In the genomic region with DNA sequence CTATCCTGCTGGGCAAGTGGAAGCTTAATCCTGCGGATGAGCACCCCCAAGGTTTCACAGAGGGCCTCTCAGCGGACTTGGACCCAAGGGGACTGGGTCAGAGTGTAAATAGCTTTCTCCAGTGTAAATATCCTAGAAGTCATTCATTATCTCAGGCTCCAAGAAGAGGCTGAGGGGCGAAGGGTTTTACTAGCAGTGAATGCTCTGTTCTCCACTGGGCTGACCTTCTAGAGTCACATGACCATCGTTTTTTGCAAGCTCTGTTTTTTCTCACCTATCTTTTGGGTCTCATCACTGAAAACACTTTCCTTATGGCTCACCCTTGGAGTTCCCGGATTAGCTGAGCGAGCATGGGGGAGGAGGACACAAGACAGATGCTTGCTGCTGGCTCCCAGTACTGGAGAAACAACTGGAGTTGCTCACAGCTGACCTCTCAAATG, we compare ENCODE assay signal across 14 mouse cellular contexts. TPM values are rescaled to one million over a fixed set of nuclear protein-coding genes. Genes with fewer than 3 reads are reported as not detected.
DNase-seq lines count a peak whose midpoint lies in the region; ATAC-seq and TF ChIP-seq lines count a peak whose summit lies in the region.
"Had no signal": no experiment of that assay in that cellular context is flagged by ENCODE, and none has a peak within 500 bp of the region (broad histone marks: within the 10 kb centered on the region; RNA-seq: fewer than 3 reads in every experiment).

No protein-coding gene starts in this region.

- no peaks in the 10 kb centered on the region for H3K36me3 ChIP-seq in liver, embryonic 13.5 days
- no peaks in the 10 kb centered on the region for H3K36me3 ChIP-seq in liver, postnatal 0 days (replicated peaks; ENCODE audit: insufficient read depth, low read length)
- no peaks in the 10 kb centered on the region for H3K36me3 ChIP-seq in stomach, postnatal 0 days (ENCODE audit: control insufficient read depth, insufficient read depth, low read length)
- no peaks in the 10 kb centered on the region for H3K36me3 ChIP-seq in hindbrain, embryonic 13.5 days
- H3K36me3 ChIP-seq: heart, embryonic 10.5 days; limb, embryonic 13.5 days had no signal

- no peak for ATAC-seq in liver, embryonic 13.5 days (ENCODE audit: low read depth)
- no peak; the same call in 1 of the 2 replicates for ATAC-seq in liver, postnatal 0 days
- ATAC-seq in stomach, postnatal 0 days (ENCODE audit: low FRiP score, low TSS enrichment), result peak; percentile 65
- ATAC-seq in hindbrain, embryonic 13.5 days (ENCODE audit: low FRiP score), result no peak
- ATAC-seq: forebrain, embryonic 13.5 days had no signal

- no peak overlapping the region for H3K4me2 ChIP-seq in liver, embryonic 13.5 days
- H3K4me2 ChIP-seq in liver, postnatal 0 days (ENCODE audit: low read depth, low read length), result no peak overlapping the region
- no peak overlapping the region for H3K4me2 ChIP-seq in stomach, postnatal 0 days (replicated peaks; ENCODE audit: low read depth)
- no peak overlapping the region for H3K4me2 ChIP-seq in hindbrain, embryonic 13.5 days
- H3K4me2 ChIP-seq: forebrain, embryonic 13.5 days; limb, embryonic 13.5 days had no signal

- H3K27me3 ChIP-seq in liver, embryonic 13.5 days, result no peaks in the 10 kb centered on the region
- H3K27me3 ChIP-seq in liver, postnatal 0 days (ENCODE audit: insufficient read depth, low read length), result no peaks in the 10 kb centered on the region
- H3K27me3 ChIP-seq in stomach, postnatal 0 days (ENCODE audit: control insufficient read depth, insufficient read depth, low read length), result no peaks in the 10 kb centered on the region
- H3K27me3 ChIP-seq in hindbrain, embryonic 13.5 days, result no peaks in the 10 kb centered on the region
- H3K27me3 ChIP-seq: forebrain, embryonic 13.5 days; limb, embryonic 13.5 days had no signal

- no peak overlapping the region for H3K9ac ChIP-seq in liver, embryonic 13.5 days
- H3K9ac ChIP-seq in liver, postnatal 0 days (replicated peaks), result no peak overlapping the region
- no peak overlapping the region for H3K9ac ChIP-seq in stomach, postnatal 0 days (ENCODE audit: low read length)
- no peak overlapping the region for H3K9ac ChIP-seq in hindbrain, embryonic 13.5 days
- H3K9ac ChIP-seq: forebrain, embryonic 13.5 days; limb, embryonic 13.5 days had no signal

- H3K4me3 ChIP-seq in liver, embryonic 13.5 days (replicated peaks), result no peak overlapping the region
- no peak overlapping the region for H3K4me3 ChIP-seq in liver, postnatal 0 days (ENCODE audit: low read depth, low read length)
- no peak overlapping the region for H3K4me3 ChIP-seq in stomach, postnatal 0 days (ENCODE audit: low read depth, low read length)
- no peak overlapping the region for H3K4me3 ChIP-seq in hindbrain, embryonic 13.5 days
- H3K4me3 ChIP-seq: forebrain, embryonic 13.5 days; heart, embryonic 10.5 days; limb, embryonic 13.5 days had no signal

- no peaks in the 10 kb centered on the region for H3K4me1 ChIP-seq in liver, embryonic 13.5 days (replicated peaks)
- H3K4me1 ChIP-seq in liver, postnatal 0 days (ENCODE audit: insufficient read depth), result no peaks in the 10 kb centered on the region
- no peaks in the 10 kb centered on the region; the same call in 1 of the 2 replicates for H3K4me1 ChIP-seq in stomach, postnatal 0 days (replicated peaks; ENCODE audit: control insufficient read depth, insufficient read depth)
- H3K4me1 ChIP-seq in hindbrain, embryonic 13.5 days (replicated peaks), result peaks cover 3% of the 10 kb centered on the region; the same call in 1 of the 2 replicates
- H3K4me1 ChIP-seq: forebrain, embryonic 13.5 days had no signal

- 0 out of 2 replicates have a peak overlapping the region, but pooled peaks have one; percentile 13 for H3K27ac ChIP-seq in liver, embryonic 13.5 days
- no peak overlapping the region for H3K27ac ChIP-seq in liver, postnatal 0 days (ENCODE audit: low read depth)
- H3K27ac ChIP-seq in stomach, postnatal 0 days (replicated peaks), result peak overlapping the region; percentile 71; the same call in 1 of the 2 replicates
- no peak overlapping the region for H3K27ac ChIP-seq in hindbrain, embryonic 13.5 days
- H3K27ac ChIP-seq: forebrain, embryonic 13.5 days; limb, embryonic 13.5 days had no signal

- no peak for TF ChIP-seq CTCF in liver, postnatal 0 days (IDR thresholded peaks at IDR 0.05; ENCODE audit: low read depth)
- no peak for TF ChIP-seq CTCF in stomach, postnatal 0 days (IDR thresholded peaks at IDR 0.05; ENCODE audit: low read depth)

- no peaks in the 10 kb centered on the region for H3K9me3 ChIP-seq in liver, embryonic 13.5 days (replicated peaks)
- no peaks in the 10 kb centered on the region for H3K9me3 ChIP-seq in liver, postnatal 0 days (ENCODE audit: low read length)
- no peaks in the 10 kb centered on the region for H3K9me3 ChIP-seq in stomach, postnatal 0 days (ENCODE audit: control insufficient read depth, low read length)
- H3K9me3 ChIP-seq in hindbrain, embryonic 13.5 days, result no peaks in the 10 kb centered on the region
- H3K9me3 ChIP-seq: forebrain, embryonic 13.5 days; heart, embryonic 10.5 days; limb, embryonic 13.5 days had no signal

- no peak for DNase-seq in liver, embryonic 13.5 days
- no peak for DNase-seq in liver, postnatal 0 days
- DNase-seq in testis, postnatal 14 days (ENCODE audit: low spot score), result peak; percentile 25
- no peak for DNase-seq in testis, postnatal 10 days (ENCODE audit: low spot score)
- peak; percentile 79 for DNase-seq in kidney, postnatal 10 days
- peak; percentile 32 for DNase-seq in stomach, postnatal 0 days (ENCODE audit: low spot score)
- no peak for DNase-seq in embryo, embryonic 11 days
- DNase-seq: cerebellum, adult 8-10 months; gastrocnemius, postnatal 10 days; heart, postnatal 36 days had no signal

- no peak for TF ChIP-seq EP300 in liver, postnatal 0 days (IDR thresholded peaks at IDR 0.05; ENCODE audit: low read depth)
- TF ChIP-seq EP300 in stomach, postnatal 0 days (optimal IDR thresholded peaks at IDR 0.05), result no peak

- WGBS in liver, embryonic 13.5 days (ENCODE audit: insufficient replicate concordance), result 49% methylated on average over 6 of the region's 6 CpGs
- 47% methylated on average over 6 of the region's 6 CpGs for WGBS in liver, postnatal 0 days (ENCODE audit: insufficient replicate concordance)
- 25% methylated on average over 6 of the region's 6 CpGs for WGBS in stomach, postnatal 0 days
- 68% methylated on average over 6 of the region's 6 CpGs for WGBS in hindbrain, embryonic 13.5 days

RNA-seq across cellular contexts. Expression of gene Afap1l2, which starts 49.4 kb away (rescaled TPM):
- 0.96 and 1.2 TPM in 2 replicates for polyA plus RNA-seq in liver, embryonic 13.5 days (2015; fragmentation: Nextera tagmentation; extraction: Ambion mirVana)
- 1.1 and 1.5 TPM in 2 replicates for polyA plus RNA-seq in liver, postnatal 0 days (2015; fragmentation: Nextera tagmentation; extraction: Ambion mirVana)
- polyA plus RNA-seq in stomach, postnatal 0 days (2015; fragmentation: Nextera tagmentation; extraction: Ambion mirVana), result 9.0 and 11.0 TPM in 2 replicates
- polyA plus RNA-seq in hindbrain, embryonic 13.5 days (2015; fragmentation: Nextera tagmentation; extraction: Ambion mirVana), result 9.5 and 12.2 TPM in 2 replicates

Comparison
In these comparisons a context has a peak if more than half of its experiments do, and no peak if none do; other contexts are left out.
1. DNase-seq: peak in testis, postnatal 14 days (single experiment), kidney, postnatal 10 days (single experiment) and stomach, postnatal 0 days (single experiment); none in liver, embryonic 13.5 days (single experiment), liver, postnatal 0 days (single experiment), testis, postnatal 10 days (single experiment) and embryo, embryonic 11 days (single experiment).
2. H3K27ac ChIP-seq: peak in liver, embryonic 13.5 days (single experiment) and stomach, postnatal 0 days (single experiment); none in liver, postnatal 0 days (single experiment) and hindbrain, embryonic 13.5 days (single experiment).